Mouse (Mus musculus) stomach, embryonic 14.5 days (tissue): ENCODE data around the gene Mcpt9. TPM values are rescaled to one million over a fixed set of nuclear protein-coding genes. Genes with fewer than 3 reads are reported as not detected.
"Not testable (repeated sequence)": the region's sequence is repeated elsewhere in the genome, so short reads cannot be mapped to it uniquely, and the experiment has no call there.

ENCODE experiments used
- ATAC-seq: fragments of 200-750 bp; cut with Nextera tagmentation; 2 replicates; pipeline ENCODE4 v1.8.0; 2017; ENCODE audit warnings: low read depth, moderate TSS enrichment; ENCODE audit not compliant: insufficient number of reproducible peaks, insufficient read depth, low FRiP score
- H3K27ac ChIP-seq: fragments of 300-500 bp; sonication (generic); 2 replicates; pipeline ENCODE4 v1.5.1; 2014; ENCODE audit warnings: mild to moderate bottlenecking, low read length, moderate library complexity, mixed read lengths
- H3K27me3 ChIP-seq: fragments of 300-500 bp; sonication (generic); 2 replicates; pipeline ENCODE4 v1.6.1; 2014; ENCODE audit warnings: low read length, control low read depth, mixed read lengths; ENCODE audit not compliant: control insufficient read depth, insufficient read depth
- H3K36me3 ChIP-seq: fragments of 300-500 bp; sonication (generic); 2 replicates; pipeline ENCODE4 v1.6.1; 2014; ENCODE audit warnings: mild to moderate bottlenecking, control low read depth, low read length, moderate library complexity, mixed read lengths; ENCODE audit not compliant: control insufficient read depth, insufficient read depth
- H3K4me1 ChIP-seq: fragments of 300-500 bp; sonication (generic); 2 replicates; pipeline ENCODE4 v1.6.1; 2014; ENCODE audit warnings: low read length, control low read depth, mixed read lengths; ENCODE audit not compliant: control insufficient read depth, insufficient read depth
- H3K4me2 ChIP-seq: fragments of 300-500 bp; sonication (generic); replicated peaks from 2 replicates; pipeline ENCODE4 v1.6.1; 2014; ENCODE audit warnings: low read depth, low read length, control low read depth
- H3K4me3 ChIP-seq: fragments of 300-500 bp; sonication (generic); 2 replicates; pipeline ENCODE4 v1.5.1; 2014; ENCODE audit warnings: low read depth, low read length, control low read depth
- H3K9ac ChIP-seq: fragments of 300-500 bp; sonication (generic); replicated peaks from 2 replicates; pipeline ENCODE4 v1.6.1; 2014; ENCODE audit warnings: low read depth, mild to moderate bottlenecking, control low read depth, low read length, moderate library complexity, mixed read lengths
- H3K9me3 ChIP-seq: fragments of 300-500 bp; sonication (generic); 2 replicates; pipeline ENCODE4 v1.6.1; 2016; ENCODE audit warnings: low read depth, low read length, control low read depth; ENCODE audit not compliant: control insufficient read depth
- WGBS: fragments of 180-500 bp; shearing (Covaris S2); extraction: QIAGEN DNeasy Blood & Tissue Kit; methylation state at CpG from one replicate; pipeline ENCODE4 v1.1.7; 2014; 5-methylcytosine and 5-hydroxymethylcytosine counted together
- polyA plus RNA-seq: library from polyadenylated mRNA; unstranded; fragments of >200 nt; fragmentation: Nextera tagmentation; extraction: Ambion mirVana; gene quantifications from 2 replicates; pipeline ENCODE4 v1.2.1, GENCODE M21; 2014

Gene Mcpt9
- polyA plus RNA-seq: not detected in 2 replicates

DNA sequence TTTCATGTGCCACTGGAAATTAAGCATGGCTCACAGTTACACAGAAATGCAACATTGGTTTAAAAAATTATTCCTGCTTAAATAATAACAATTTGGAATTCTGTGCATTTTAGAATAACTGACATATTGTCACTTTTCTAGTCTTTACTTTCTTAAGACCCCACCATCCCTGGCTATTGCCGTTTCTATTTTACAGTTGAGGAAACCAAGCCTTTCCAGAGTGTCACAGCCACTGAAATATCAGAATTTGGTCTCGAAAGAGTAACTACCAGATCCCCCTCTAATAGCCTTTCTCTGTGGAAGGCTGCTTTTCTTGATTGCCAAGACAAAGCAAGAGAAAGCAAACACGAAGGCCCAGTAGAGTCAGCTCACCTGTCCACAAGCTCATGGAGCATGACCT is at the start of gene Mcpt9:
TSS of gene Mcpt9 (minus strand) at position 101 of the 400 bp plus-strand sequence.
- 68% methylated on average over 3 of the region's 3 CpGs for WGBS
- H3K4me1 ChIP-seq, ATAC-seq, H3K27ac ChIP-seq, H3K27me3 ChIP-seq, H3K9me3 ChIP-seq, H3K9ac ChIP-seq, H3K4me2 ChIP-seq, H3K4me3 ChIP-seq, H3K36me3 ChIP-seq: not testable (repeated sequence)

- H3K9me3 ChIP-seq, H3K4me3 ChIP-seq, H3K4me2 ChIP-seq, H3K4me1 ChIP-seq, ATAC-seq, H3K27ac ChIP-seq, H3K27me3 ChIP-seq, H3K9ac ChIP-seq, H3K36me3 ChIP-seq: not testable (repeated sequence)
- WGBS: 75% methylated on average over 3 of the region's 3 CpGs
Measured at GRCm38 (mm10) chr14:56062213-56062612, 31.9 kb upstream of the Mcpt9 start, which contains the start of gene Mcpt4. Gene Mcpt4 (minus strand): TSS chr14:56062313.

- H3K36me3 ChIP-seq: no peaks in the 10 kb centered on the region
- H3K9me3 ChIP-seq: no peaks in the 10 kb centered on the region
- no peak overlapping the region for H3K4me2 ChIP-seq
- ATAC-seq: no peak
- H3K27me3 ChIP-seq: no peaks in the 10 kb centered on the region
- H3K4me3 ChIP-seq: no peak overlapping the region
- no peaks in the 10 kb centered on the region for H3K4me1 ChIP-seq
- H3K27ac ChIP-seq: no peak overlapping the region
- WGBS: 75% methylated on average over 4 of the region's 4 CpGs
- H3K9ac ChIP-seq: no peak overlapping the region
Measured at GRCm38 (mm10) chr14:56057722-56058121, 27.4 kb upstream of the Mcpt9 start.

DNA sequence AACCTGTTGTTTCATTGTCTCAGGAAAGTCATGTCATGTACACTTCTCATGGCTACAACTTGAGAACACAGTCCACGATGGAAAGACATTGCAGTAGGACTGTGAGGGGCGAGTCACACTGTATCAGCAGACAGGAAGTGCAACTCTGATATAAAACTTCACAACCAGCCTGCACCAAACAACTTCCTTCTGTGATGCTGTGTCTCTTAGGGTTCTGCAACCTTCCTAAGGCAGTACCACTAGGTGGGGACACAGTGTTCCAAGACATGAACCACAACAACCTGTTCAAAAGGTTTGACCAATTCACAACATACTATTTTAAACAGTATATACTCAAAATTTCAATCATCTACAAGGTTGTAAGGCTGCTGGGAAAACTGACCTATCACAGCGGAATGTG is 25.1 kb upstream of the Mcpt9 start:
- no peaks in the 10 kb centered on the region for H3K4me1 ChIP-seq
- no peak overlapping the region for H3K4me2 ChIP-seq
- no peak overlapping the region for H3K9ac ChIP-seq
- H3K36me3 ChIP-seq: no peaks in the 10 kb centered on the region
- H3K27ac ChIP-seq: no peak overlapping the region
- no peak overlapping the region for H3K4me3 ChIP-seq
- H3K9me3 ChIP-seq: no peaks in the 10 kb centered on the region
- WGBS: 79% methylated on average over 3 of the region's 3 CpGs
- H3K27me3 ChIP-seq: no peaks in the 10 kb centered on the region
- no peak for ATAC-seq

DNA sequence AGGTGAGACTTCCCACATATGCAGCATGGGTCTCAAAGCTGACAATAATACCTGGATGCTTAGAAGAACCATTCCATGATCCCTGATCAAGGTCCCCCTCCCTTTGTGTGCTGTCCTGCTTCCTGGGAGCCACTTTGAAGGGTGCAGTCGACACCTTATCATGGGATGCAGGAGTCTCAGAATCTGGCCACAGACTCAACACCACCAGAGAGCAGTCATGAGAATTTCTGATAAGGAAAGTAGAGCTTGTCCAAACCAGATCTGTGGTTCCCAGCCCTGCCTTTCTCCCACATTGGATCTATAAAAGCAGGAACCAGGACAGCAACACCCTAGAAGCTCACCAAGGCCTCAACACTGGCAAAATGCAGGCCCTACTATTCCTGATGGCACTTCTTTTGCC is 11.5 kb upstream of the Mcpt9 start, which contains the start of gene Mcpt2:
TSS of gene Mcpt2 (plus strand) at position 250 of the 400 bp plus-strand sequence.
- not testable (repeated sequence) for H3K27me3 ChIP-seq, H3K9me3 ChIP-seq, H3K4me2 ChIP-seq, H3K36me3 ChIP-seq, H3K4me1 ChIP-seq, H3K4me3 ChIP-seq, H3K27ac ChIP-seq, ATAC-seq, H3K9ac ChIP-seq
- 70% methylated on average over 1 of the region's 1 CpGs for WGBS

GRCm38 (mm10) chr14:56034433-56034832 is 4.1 kb upstream of the Mcpt9 start:
- H3K4me3 ChIP-seq: no peak overlapping the region
- no peak overlapping the region for H3K4me2 ChIP-seq
- no peaks in the 10 kb centered on the region for H3K9me3 ChIP-seq
- H3K27ac ChIP-seq: no peak overlapping the region
- H3K36me3 ChIP-seq: no peaks in the 10 kb centered on the region
- no peak overlapping the region for H3K9ac ChIP-seq
- ATAC-seq: no peak
- H3K4me1 ChIP-seq: no peaks in the 10 kb centered on the region
- no peaks in the 10 kb centered on the region for H3K27me3 ChIP-seq
- 70% methylated on average over 2 of the region's 2 CpGs for WGBS

- 77% methylated on average over 4 of the region's 4 CpGs for WGBS
- not testable (repeated sequence) for ATAC-seq, H3K4me2 ChIP-seq
Measured at GRCm38 (mm10) chr14:56021305-56021704, 9.0 kb downstream of the Mcpt9 start.

DNA sequence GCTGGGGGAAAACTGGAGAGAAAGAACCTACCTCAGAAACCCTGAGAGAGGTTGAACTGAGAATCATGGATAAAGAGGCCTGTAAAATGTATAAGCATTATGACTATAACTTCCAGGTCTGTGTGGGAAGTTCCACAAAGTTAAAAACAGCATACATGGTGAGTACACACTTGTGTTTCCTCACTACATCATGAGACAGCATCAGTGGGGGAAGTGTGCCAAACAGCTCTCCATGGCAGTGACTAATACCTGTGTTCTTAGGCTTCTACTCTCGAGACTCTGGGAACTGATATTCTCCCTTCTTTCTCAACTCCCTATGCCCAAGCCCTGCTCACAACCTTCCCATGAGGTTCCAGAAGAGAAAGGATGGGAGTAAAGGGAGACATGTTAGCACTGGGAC is 10.8 kb downstream of the Mcpt9 start:
- no peaks in the 10 kb centered on the region for H3K27me3 ChIP-seq
- no peaks in the 10 kb centered on the region for H3K36me3 ChIP-seq
- no peaks in the 10 kb centered on the region for H3K4me1 ChIP-seq
- H3K9me3 ChIP-seq: no peaks in the 10 kb centered on the region
- 45% methylated on average over 1 of the region's 1 CpGs for WGBS
- no peak overlapping the region for H3K4me3 ChIP-seq
- no peak overlapping the region for H3K4me2 ChIP-seq
- H3K9ac ChIP-seq: no peak overlapping the region
- no peak overlapping the region for H3K27ac ChIP-seq
- ATAC-seq: no peak

More at GRCm38 (mm10) chr14:56021305-56021704, 9.0 kb downstream of the Mcpt9 start:
- H3K4me3 ChIP-seq, H3K36me3 ChIP-seq, H3K4me1 ChIP-seq, H3K9ac ChIP-seq, H3K27ac ChIP-seq, H3K9me3 ChIP-seq, H3K27me3 ChIP-seq: not testable (repeated sequence)

GRCm38 (mm10) chr14:56017671-56018070 is 12.6 kb downstream of the Mcpt9 start, which contains the start of gene Mcpt1:
Gene Mcpt1 (plus strand): TSS chr14:56017971.
- H3K4me2 ChIP-seq, ATAC-seq, H3K4me3 ChIP-seq, H3K9me3 ChIP-seq, H3K36me3 ChIP-seq, H3K4me1 ChIP-seq, H3K27ac ChIP-seq, H3K9ac ChIP-seq, H3K27me3 ChIP-seq: not testable (repeated sequence)
- 69% methylated on average over 3 of the region's 3 CpGs for WGBS
